Mouse (Mus musculus) megakaryocyte, embryonic 14.5 days (primary cell): Measurements from ENCODE around the gene Atp6v0a4.

ENCODE experiments used
- FLI1 ChIP-seq: IDR thresholded peaks from 2 replicates; pipeline ENCODE4 v1.6.1; 2012; ENCODE audit warnings: low read length, inconsistent platforms, mixed read lengths
- GATA1 ChIP-seq: IDR thresholded peaks from 3 replicates; pipeline ENCODE4 v1.6.1; 2012; ENCODE audit warnings: mixed read lengths, low read length, inconsistent platforms, borderline replicate concordance

DNA sequence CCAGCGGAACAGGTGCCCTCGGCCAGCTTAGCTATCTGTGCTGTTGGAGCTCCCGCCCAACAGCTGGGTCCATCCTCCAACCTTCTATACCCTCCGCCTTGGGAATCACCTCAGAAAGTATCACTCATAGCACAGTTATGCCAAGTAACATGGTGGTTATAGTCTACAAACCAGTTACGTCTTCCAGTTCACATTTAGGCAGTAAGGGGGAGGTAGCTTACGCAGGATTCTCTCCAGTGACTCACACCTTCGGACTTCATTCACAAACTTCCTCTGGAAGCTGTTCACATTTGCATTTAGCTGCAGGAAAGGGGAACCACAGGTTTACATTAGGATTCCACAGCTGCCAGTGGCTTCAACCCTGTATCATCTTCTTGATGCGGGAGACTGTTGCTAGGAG lies 31.8 kb downstream of the Atp6v0a4 start:
- no peak for TF ChIP-seq GATA1
- no peak for TF ChIP-seq FLI1
